Mouse (Mus musculus): ENCODE results near the gene Cntd1.
"Not testable (repeated sequence)": the region's sequence is repeated elsewhere in the genome, so short reads cannot be mapped to it uniquely, and the experiment has no call there.

The Cntd1 gene

GRCm38 (mm10) chr11:101282896-101283295 lies 4.1 kb downstream of the Cntd1 start:
- DNase-seq (ENCODE audit: low read depth, low spot score), result no peak

- DNase-seq (ENCODE audit: low read depth, low spot score), result no peak
Observed at GRCm38 (mm10) chr11:101283805-101284204, 5.0 kb downstream of the Cntd1 start.

- no peak for DNase-seq (ENCODE audit: low read depth, low spot score)
Observed at GRCm38 (mm10) chr11:101287306-101287705, 8.5 kb downstream of the Cntd1 start.

- DNase-seq (ENCODE audit: low read depth, low spot score), result no peak
Observed at GRCm38 (mm10) chr11:101291231-101291630, 12.4 kb downstream of the Cntd1 start.

- no peak for DNase-seq (ENCODE audit: low read depth, low spot score)
Observed at GRCm38 (mm10) chr11:101295191-101295590, 16.4 kb downstream of the Cntd1 start.

- DNase-seq (ENCODE audit: low read depth, low spot score), result no peak
Observed at GRCm38 (mm10) chr11:101300881-101301280, 22.1 kb downstream of the Cntd1 start.

- DNase-seq (ENCODE audit: low read depth, low spot score), result no peak
Observed at GRCm38 (mm10) chr11:101301299-101302003, 22.6 kb downstream of the Cntd1 start.

- DNase-seq (ENCODE audit: low read depth, low spot score), result peak; percentile 89
Observed at GRCm38 (mm10) chr11:101302004-101302798, 23.4 kb downstream of the Cntd1 start, which contains the start of gene Becn1. Gene Becn1 (minus strand): TSS chr11:101302286.

GRCm38 (mm10) chr11:101307744-101308143 lies 28.9 kb downstream of the Cntd1 start:
- DNase-seq (ENCODE audit: low read depth, low spot score), result no peak

- no peak for DNase-seq (ENCODE audit: low read depth, low spot score)
Observed at GRCm38 (mm10) chr11:101311083-101311482, 32.3 kb downstream of the Cntd1 start.

- no peak for DNase-seq (ENCODE audit: low read depth, low spot score)
Observed at GRCm38 (mm10) chr11:101312150-101312549, 33.3 kb downstream of the Cntd1 start.

GRCm38 (mm10) chr11:101314567-101314966 lies 35.8 kb downstream of the Cntd1 start:
- DNase-seq (ENCODE audit: low read depth, low spot score), result no peak

- no peak for DNase-seq (ENCODE audit: low read depth, low spot score)
Observed at GRCm38 (mm10) chr11:101315082-101315650, 36.4 kb downstream of the Cntd1 start.

- DNase-seq (ENCODE audit: low read depth, low spot score), result peak; percentile 88
Observed at GRCm38 (mm10) chr11:101315665-101316500, 37.1 kb downstream of the Cntd1 start, which contains the start of gene Psme3. Gene Psme3 (plus strand): TSS chr11:101316213.

GRCm38 (mm10) chr11:101316501-101316917 lies 37.7 kb downstream of the Cntd1 start:
- DNase-seq (ENCODE audit: low read depth, low spot score), result no peak

GRCm38 (mm10) chr11:101323609-101324008 lies 44.8 kb downstream of the Cntd1 start:
- DNase-seq (ENCODE audit: low read depth, low spot score), result no peak

GRCm38 (mm10) chr11:101324763-101325162 lies 46.0 kb downstream of the Cntd1 start, which contains the start of gene Aoc2:
Gene Aoc2 (plus strand): TSS chr11:101325063.
- no peak for DNase-seq (ENCODE audit: low read depth, low spot score)

- DNase-seq (ENCODE audit: low read depth, low spot score), result not testable (repeated sequence)
Observed at GRCm38 (mm10) chr11:101325201-101325600, 46.4 kb downstream of the Cntd1 start.

GRCm38 (mm10) chr11:101326147-101326546 lies 47.3 kb downstream of the Cntd1 start:
- no peak for DNase-seq (ENCODE audit: low read depth, low spot score)

GRCm38 (mm10) chr11:101327311-101327710 lies 48.5 kb downstream of the Cntd1 start:
- no peak for DNase-seq (ENCODE audit: low read depth, low spot score)

- no peak for DNase-seq (ENCODE audit: low read depth, low spot score)
Observed at GRCm38 (mm10) chr11:101328941-101329635, 50.3 kb downstream of the Cntd1 start.

Data from retina, adult 2 months (tissue).